Mouse (Mus musculus) G1E (cell line): ENCODE results near the gene Clstn1.

Experiments used
- CTCF ChIP-seq: IDR thresholded peaks from 2 replicates; pipeline ENCODE4 v1.5.1; 2012; ENCODE audit warnings: low read depth, low read length, inconsistent platforms, mixed read lengths
- GATA1 ChIP-seq: IDR thresholded peaks from 2 replicates; pipeline ENCODE4 v1.6.1; 2012; ENCODE audit warnings: borderline replicate concordance, low read length, inconsistent platforms, mixed read lengths

DNA sequence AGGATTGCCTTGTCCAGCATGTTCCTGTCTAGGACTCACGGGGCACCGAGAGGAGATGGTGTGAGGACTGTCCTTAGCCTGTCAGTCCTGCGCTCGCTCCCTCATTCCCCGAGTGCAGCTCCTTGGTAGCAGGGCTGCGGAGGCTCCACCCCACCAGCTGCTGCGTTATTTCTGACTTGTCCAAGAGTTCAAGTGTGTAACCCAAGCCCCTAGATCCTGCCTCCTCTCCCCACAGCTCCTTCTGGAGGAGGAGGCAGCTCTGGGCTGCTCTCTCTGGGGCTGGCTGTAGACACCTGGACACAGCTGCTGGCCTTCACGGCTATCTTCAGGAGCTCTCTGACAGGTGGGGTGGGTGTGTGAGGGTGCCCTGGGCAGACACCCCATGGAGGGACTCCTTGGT lies 41.4 kb upstream of the Clstn1 start:
- no peak for TF ChIP-seq CTCF
- TF ChIP-seq GATA1: no peak
